Mouse (Mus musculus) spleen, postnatal 4 days (tissue): Measurements from ENCODE around the gene Pfn1.

ENCODE experiments used
- DNase-seq, 2 experiments: peaks; one replicate each; pipeline ENCODE4 v3.0.0; 2022; ENCODE audit warnings: low spot score in 2 of 2

Gene Pfn1

GRCm38 (mm10) chr11:70638293-70638692 lies 16.2 kb downstream of the Pfn1 start:
- DNase-seq, result no peak

DNA sequence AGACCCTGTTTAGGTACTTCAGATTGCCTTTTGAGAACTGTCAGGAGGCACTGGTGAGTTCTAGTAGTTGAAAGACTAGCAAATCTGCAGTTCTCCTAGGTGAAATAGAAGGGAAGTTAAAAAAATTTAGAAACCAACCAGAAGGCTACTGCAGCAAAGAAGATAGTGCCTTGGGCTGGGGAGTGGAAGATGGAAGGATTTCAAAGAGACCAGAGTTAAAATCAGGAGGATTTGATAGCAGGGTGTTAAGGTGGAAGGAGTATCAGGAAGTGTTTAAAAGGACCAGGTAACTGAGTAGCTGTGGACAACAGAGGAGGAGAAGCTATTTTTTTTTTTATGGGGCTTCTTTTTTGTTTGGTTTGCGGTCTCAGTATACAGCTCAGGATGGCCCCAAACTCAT lies 16.7 kb downstream of the Pfn1 start:
- DNase-seq, result no peak

DNA sequence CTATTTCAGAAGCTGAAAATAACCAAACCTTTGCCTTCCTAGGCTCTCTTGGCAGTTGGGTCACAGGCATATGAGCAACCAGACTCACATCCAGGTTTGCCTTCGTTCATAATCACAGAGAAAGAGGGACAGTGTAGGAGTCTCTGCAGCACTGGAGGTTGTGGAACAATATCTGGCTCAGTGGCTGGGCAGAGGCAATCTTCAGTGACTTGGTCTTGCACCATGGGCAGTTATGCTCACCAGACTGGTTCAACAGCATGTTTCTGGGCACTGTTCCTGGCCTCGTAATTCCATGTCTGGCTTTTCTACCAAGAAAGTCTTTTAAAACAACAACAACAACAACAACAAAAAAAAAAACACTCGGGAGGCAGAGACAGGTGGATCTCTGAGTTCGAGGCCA lies 18.8 kb downstream of the Pfn1 start:
- no peak for DNase-seq

DNA sequence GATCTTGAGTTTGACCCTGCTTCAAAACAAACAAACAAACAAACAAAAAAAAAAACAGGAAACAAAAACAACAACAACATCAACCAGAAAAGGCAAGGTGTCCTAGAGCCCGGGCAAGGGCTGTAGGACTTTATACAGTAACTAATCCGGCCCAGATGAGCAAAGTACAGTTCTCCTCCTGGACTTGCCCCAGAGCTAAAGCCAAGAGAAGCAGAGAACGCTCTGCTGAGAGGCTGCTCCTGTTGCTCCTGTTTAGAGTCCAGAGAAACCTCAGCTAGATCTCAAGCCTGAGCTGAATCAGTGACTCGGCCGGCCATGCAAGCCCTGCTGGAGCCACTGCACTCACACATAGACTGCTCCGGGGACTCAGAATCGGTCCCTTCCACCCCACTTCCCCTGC lies 24.3 kb downstream of the Pfn1 start:
- no peak for DNase-seq

- DNase-seq, result peak in 1 of 2 experiments; percentile 61
These were observed 24.9 kb downstream of the Pfn1 start for GRCm38 (mm10) chr11:70629557-70629956.

DNA sequence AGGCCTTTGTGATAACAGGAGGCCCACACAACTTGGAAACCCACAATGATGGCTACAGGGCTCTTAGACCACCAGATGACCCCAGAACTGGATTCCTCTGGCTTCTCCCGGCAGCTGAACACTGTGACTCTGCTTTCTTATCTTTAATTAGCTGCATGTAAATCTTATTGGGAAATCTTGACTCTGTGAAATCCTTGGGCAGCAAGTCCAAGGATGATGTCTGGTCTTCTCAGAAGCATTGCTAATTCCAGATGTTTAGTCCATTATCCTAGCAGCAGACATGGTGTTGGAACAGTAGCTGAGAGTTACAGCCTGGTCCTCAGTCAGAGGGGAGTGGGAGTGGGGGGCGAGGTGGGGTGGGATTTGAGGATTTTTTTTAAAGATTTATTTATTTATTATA lies 26.0 kb downstream of the Pfn1 start:
- DNase-seq, result no peak

DNA sequence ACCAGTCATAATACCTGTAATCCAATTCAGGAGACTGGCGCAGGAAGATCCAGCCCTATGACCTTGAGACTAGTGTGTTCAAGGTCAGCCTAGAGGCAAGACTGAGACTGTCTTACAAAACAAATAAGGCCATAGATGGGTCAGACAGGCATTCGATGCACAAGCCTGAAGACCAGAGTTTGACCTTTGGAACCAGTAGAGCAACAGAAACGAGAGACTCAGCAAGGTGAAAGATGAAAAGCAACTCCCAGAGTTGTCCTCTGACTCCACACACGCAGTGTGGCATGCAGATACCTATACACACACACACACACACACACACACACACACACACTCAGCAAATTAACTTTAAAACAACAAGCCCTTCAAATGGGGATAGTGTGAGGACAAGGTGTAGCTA lies 27.6 kb downstream of the Pfn1 start:
- no peak for DNase-seq

- peak; percentile 62 to 84 for DNase-seq
These were observed 29.0 kb downstream of the Pfn1 start for GRCm38 (mm10) chr11:70625473-70625872.

- DNase-seq, result no peak
These were observed 31.2 kb downstream of the Pfn1 start for GRCm38 (mm10) chr11:70623053-70623742.

GRCm38 (mm10) chr11:70621972-70622814 lies 32.3 kb downstream of the Pfn1 start:
- DNase-seq, result no peak

DNA sequence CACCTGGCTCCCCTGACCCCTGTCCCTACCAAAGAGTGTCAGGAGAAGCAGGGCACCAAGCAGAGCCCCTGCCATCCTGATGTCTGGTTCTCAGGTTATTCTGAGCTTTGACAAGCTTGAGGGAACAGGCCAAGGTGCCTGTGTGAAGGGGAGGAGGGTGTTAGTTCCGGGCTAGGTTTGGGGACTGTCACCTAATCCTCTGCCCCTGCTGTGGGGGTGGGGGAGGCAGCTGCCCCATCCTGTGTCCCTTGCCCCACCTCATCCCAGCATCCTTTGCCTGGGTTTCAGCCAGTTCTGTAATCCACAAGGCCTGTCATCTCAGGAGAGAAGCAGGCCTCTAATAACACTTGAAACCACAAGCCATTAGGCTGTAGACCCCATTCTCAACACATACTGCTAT lies 35.3 kb downstream of the Pfn1 start, which contains the start of gene Chrne:
Gene Chrne, minus strand, starts transcription at position 116 of the 400 bp plus-strand sequence.
- DNase-seq, result no peak

DNA sequence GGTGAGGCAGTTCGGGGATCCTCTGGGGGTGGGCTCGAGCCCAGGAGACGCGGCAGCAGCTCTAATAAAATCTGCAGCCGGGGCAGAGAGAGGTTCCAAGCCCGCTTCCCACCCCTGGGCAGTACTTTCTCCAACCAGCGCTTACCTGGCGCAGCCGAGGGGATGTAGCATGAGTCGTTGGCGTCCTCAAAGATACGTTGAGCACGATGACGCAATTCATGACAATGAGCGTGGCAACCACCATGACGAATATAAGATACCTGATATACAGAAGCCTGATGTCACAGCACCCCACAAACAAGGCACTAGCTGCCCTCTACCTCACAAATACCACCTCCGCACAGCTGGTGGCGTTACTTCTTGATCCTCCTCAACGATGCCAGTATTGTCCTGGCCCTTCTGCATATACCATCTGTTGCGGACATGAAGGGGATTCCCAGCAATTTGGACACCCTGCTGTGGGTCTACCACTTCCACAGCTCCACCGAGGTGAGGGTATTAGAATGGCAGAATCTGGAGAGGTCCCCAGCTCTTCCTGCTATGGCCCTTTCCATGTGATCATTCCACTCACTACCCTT lies 38.8 kb downstream of the Pfn1 start, which contains the start of gene 4930544D05Rik:
Gene 4930544D05Rik, plus strand, starts transcription at position 333 of the 578 bp plus-strand sequence.
- DNase-seq, result peak in 1 of 2 experiments; percentile 68

DNA sequence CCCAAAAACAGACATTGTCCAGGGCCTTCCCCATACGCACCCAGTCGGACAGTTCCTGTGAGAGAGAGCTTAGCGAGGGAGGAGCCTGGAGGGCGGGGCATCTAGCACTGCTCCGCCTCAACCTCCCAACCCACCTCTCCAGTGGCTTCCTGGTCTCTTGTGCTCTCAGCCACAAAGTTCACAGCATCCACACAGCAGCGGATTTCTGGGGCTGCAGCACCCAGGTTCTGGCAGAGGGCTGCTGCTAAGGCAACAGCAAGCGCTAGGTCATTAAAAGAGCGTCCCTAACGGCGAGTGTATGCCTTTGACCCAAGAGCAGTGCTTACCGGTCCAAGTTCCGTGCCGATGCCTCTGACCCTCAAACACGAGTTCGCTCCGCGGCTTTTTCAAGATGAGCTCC lies 39.4 kb downstream of the Pfn1 start:
- DNase-seq, result peak; percentile 68 to 82

GRCm38 (mm10) chr11:70612505-70612904 lies 41.9 kb downstream of the Pfn1 start:
- no peak for DNase-seq

DNA sequence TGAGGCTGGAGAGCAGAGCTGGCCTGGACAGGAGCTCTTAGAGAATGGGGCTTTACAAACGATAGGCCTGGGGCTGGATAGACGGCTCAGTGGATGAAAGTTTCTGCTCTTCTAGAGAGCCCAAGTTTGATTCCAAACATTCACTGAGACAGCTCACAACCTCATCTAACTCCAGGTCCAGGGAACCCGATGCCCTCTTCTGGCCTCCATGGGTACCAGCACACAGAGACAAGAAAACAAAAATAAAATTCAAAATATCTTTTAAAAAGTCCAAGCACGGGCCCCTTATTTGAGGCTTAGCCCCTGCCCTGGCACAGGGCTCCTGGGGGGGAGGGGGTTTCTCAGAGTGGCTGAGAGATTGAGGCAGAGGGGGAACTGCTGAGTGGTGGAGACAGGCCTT lies 43.7 kb downstream of the Pfn1 start:
- no peak for DNase-seq

DNA sequence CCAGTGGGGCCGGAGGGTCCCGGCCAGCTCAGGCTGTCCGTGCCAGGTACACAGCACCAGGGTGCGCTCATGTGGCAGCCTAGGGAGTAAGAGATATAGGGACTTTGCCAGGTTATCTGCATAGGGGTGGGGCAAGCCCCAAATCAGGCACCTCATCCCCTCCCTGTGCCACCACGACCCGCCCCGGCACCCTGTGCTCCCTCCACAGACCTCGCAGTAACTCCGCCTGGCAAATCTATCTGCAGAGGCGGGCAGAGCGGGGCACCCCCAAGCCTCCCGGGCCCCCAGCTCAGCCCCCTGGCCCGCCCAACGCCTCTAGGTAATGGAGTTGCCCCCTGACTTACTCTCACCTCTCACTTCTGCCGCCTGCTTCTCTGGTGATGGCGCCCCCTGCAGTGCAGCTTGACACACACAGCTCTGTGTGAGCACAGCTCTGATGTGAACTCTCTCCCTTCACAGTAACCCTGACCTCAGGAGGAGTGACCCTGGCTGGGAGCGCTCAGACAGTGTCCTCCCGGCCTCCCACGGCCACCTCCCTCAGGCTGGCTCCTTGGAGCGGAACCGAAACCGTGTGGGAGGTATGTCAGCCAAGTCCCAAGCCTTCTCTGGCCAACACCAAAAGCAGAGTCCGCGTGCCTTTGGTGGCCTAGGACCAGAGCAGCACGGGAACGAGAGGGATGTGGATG lies 45.9 kb downstream of the Pfn1 start:
- peak; percentile 35 to 79 for DNase-seq

- no peak for DNase-seq
These were observed 46.8 kb downstream of the Pfn1 start for GRCm38 (mm10) chr11:70607611-70608010.

GRCm38 (mm10) chr11:70606717-70607116 lies 47.7 kb downstream of the Pfn1 start:
- peak in 1 of 2 experiments; percentile 57 for DNase-seq

DNA sequence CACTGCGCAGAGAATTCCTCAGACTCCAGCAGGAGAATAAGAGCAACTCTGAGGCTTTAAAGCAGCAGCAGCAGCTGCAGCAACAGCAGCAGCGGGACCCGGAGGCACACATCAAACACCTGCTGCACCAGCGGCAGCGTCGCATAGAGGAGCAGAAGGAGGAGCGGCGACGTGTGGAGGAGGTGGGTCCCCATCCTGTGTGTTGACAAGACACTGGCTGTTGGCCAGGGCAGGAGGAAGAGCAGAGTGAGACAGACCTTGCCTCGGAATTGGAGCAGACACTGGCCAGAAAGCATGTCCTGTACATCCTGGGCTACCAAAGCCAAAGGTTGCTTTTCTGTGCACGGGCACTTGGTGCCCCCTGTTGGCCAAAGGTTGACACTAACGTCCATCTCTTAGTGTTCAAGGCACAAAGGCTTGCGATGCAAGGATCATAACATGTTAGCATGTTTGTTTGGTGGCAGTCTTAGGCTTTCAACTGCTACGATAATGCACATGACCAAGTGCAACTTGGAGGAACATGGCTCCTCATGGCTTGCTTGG lies 49.3 kb downstream of the Pfn1 start:
- DNase-seq, result peak; percentile 64 to 84
